Mouse (Mus musculus) CD4-positive helper T cell, adult 2 months (primary cell): ENCODE data around the gene Dnah8.

ENCODE experiments used
- DNase-seq: peaks from one replicate; pipeline ENCODE4 v3.0.0-alpha.2; 2012; ENCODE audit warnings: low read depth, missing footprints, low spot score

Dnah8 gene

DNA sequence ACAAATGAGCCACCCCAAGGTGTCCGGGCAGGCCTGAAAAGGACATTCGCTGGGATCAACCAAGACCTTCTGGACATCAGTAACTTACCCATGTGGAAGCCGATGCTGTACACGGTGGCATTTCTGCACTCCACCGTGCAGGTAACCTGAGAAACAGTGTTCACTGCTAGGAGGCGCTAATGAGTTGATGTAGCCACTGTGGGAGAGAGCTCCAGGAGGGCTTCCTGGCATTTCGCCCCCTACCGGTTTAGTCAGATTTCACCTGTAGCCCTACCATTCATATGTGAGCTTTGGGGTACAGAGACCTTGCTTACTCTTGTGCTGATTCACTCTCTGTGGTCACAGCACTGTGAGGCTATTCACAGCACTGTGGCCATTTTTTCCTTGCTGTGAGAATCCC lies 195.0 kb downstream of the Dnah8 start:
- no peak for DNase-seq

DNA sequence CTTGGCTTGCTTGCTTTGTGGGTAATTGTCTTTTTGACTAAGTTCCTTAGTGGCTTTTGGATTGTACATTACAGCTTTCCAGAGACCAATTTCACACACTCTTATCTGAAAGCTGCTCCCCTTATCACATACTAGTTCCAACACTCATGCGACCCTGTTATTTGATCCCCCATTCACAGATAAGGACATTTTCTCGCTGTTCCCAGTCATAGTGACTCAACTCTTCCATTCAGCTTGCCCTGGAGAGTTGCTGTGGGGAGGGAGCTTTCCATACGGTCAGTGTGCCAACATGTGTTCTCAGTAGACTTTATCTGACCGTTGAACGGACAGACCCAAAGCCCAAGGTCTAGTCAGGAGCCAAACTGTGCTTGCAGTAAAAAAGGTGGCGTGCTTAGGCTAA lies 197.0 kb downstream of the Dnah8 start:
- DNase-seq: no peak

DNA sequence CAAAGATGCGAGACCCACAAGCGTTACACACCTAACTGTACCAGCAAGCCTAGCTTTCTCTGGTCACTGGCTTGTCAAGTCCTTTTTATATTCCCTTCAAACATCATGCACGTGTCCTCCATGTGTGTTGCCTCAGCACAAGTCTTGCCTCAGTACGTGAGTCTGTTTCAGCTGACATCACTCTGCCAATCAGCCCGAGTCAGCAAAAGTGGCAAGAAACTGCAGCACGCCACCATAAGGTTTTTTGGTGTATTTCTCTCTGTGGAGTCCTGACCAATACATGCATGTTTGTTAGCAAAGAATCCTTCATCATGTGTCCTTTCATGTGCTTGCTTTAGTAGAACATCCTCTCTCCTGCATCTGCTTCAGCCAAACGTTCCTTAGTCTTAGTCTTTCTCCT lies 200.3 kb downstream of the Dnah8 start:
- DNase-seq: no peak

DNA sequence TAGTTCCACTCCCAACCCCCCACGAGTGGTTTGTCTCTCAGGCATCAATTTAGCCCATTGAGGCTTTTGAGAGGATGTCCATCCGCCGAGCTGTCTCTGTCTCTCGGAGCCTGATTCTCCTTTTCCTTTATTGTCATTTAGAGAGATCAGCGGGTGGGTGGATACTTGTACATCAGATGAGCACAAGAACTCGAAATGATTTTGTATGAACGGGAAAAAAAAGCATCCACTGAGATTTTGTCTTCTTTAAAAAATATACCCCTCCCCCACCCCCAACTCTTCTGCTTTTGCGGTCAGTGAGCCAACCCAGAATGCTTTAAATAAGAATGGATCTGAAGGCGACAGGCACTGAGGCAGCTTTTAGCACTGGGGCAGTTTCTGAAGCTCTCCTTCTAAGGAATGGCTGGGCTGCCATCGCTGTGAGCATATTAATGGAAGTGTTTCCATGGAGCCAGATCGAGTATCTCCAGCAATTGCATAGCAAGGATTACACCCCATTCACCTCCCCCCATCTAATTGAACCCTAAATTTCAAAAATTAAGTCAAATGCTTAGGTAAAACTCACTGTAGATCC lies 201.7 kb downstream of the Dnah8 start:
- DNase-seq: no peak

DNA sequence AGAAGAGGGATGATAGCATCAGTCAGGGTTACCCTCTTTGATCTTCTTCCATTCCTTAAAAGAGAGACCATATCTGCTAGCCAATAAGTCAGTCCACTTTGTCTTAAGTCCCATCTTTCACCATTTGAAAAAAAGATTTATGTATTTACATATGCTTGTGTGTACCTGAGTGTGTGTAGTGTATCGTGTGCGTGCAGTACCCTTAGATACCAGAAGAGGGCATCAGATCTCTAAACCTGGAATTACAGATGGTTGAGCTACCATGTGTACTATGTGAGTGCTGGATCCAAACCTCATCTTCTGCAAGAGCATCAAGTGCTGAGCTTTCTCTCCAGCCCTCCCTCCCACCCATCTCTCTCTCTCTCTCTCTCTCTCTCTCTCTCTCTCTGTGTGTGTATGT lies 207.0 kb downstream of the Dnah8 start:
- no peak for DNase-seq

DNA sequence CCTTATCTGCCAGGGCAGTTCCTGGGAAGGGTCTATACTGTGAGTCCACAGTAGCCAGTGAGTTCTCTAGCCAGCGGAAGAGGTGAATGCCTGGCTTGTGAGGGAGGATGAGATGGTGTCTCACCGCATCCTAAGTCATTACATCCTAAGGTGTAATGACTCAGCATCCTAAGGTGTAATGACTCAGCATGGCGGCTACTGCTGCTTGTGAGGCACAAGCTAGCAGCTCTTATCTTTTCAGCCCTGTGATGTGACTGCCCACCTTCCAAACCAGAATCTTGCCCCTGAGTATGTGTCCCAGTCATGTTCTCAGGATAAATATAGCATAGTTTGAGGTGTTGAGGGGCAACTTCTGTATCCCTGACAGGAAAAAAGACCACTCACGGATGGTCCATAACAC lies 211.3 kb downstream of the Dnah8 start:
- DNase-seq: no peak

DNA sequence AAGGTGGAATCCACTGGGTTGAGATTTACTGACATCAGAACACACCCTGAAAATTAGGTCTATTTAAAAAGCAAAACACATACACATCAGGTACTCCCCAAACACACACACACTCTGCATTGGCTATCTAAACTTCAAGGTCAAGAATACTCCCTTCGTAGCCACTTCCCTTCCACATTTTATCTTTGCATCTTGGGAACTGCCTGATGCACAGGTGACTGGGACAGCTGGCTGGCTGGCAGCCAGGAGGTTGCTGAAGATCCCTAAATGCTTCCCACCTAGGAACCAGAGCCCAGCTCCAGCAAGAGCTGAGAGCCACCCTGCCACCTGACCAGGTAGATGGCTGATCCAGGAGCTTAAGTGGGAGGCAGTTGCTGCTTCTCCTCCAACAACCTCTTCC lies 212.9 kb downstream of the Dnah8 start:
- no peak for DNase-seq

DNA sequence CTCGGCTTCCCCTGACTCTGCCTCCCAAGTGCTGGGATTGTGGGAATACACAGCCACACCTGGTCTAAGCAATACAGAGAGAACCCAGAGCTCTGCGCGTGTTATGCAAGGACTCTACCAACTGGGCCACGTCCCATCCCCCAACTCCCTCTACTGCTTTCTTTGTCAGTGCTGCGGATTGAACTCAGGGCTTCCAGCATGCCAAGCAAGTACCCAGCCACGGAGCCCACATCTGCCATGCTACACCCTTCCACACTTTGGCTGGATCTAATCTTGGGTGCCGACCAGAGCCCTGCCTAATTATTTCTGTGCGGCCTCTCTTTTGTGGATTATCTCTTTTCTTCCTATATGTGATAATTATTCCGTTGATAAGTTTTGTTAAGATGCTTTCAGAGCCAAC lies 215.9 kb downstream of the Dnah8 start:
- DNase-seq: no peak

DNA sequence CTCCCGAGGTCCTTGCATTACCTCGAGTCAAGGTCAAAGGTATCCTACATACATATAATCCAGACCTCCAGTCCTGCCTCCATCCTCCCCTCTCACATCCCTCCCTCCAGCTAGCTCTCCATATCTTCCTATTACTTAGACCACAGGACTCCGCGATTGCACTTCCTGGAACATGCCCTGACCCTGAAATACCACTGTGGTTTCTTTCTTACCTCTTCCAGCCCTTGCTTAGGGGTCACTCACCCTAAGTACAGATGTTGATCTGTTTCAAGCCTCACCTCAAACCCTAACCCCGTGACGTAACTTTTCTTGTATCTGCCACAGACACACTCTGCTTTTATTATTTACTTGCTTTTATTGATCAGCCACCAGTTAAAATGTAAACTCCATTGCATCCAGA lies 218.2 kb downstream of the Dnah8 start:
- DNase-seq: peak; percentile 9

DNA sequence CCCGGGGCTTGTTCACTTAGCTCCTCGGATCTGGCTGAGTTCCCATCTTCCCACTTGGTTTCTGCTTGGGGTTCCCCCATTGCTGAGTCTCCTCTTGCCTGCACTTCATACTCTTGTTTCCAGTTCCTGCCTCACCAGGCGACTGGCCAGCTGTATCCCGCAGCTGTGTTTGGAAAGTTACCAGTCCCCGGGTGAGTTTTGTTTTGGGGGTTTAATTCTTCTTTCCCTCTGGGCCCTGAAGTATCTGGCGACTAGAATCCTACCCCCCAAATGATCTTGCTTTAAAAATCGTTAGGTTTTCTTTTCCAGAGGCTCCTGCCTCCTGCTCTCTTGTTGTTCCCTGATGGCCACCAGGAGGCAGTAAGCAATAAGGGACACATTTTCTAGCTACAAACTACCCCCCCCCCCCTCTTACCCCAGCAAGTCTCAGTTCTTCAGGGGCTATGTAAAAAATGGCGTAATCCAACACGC lies 220.2 kb downstream of the Dnah8 start:
- no peak for DNase-seq

DNA sequence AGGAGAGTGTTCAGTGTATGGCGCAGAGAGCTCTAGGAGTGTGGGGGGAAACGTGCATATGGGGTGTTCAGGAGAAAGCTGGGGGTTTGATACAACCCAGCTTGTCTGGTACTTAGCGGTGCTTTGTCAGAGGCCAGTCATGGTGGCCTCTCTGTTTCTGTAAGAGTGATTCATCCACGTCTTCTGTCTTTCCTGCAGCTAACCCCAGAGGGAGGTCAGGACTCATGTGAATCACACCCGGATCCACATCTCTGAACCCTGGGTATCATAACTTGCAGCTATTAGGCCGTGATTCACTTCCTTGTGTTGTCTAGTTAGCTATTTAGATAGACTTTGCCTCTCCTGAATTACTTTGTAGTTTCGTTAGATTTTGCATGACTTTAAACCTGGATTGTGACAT lies 223.3 kb downstream of the Dnah8 start:
- no peak for DNase-seq

DNA sequence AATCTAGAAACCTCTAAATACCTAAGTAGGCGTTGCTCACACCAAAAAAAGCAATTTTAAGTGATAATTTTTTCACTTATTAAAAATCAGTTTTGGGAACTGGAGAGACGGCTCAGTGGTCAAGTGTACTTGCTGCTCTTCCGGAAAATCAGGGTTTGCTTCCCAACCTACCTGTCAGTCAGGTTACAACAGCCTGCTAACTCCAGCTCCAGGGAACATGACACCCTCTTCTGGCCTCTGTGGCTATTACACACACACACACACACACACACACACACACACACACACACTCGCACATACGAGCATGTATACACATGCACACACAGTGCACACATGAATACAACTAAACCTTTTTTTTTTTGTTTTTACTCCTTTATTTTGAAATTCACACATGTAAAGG lies 223.9 kb downstream of the Dnah8 start:
- no peak for DNase-seq

DNA sequence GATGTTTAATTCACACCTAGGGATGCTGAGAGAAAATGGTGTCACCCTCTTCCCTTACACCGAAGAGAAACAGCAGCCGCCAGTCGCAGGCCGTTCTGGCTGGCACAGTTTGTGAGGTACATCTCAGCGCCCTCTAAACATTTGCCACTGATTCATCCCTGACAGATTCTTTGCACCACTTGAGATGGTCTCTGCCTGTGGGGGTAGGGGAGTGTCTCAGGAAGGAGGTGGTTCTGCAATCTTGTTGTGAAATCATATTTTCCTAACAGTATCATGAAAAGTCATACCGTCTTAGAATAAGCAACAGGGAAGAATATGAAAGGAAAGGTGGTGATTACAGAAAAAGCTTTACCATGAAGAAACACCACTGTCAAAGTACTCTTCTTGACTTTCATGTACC lies 224.7 kb downstream of the Dnah8 start:
- DNase-seq: no peak

DNA sequence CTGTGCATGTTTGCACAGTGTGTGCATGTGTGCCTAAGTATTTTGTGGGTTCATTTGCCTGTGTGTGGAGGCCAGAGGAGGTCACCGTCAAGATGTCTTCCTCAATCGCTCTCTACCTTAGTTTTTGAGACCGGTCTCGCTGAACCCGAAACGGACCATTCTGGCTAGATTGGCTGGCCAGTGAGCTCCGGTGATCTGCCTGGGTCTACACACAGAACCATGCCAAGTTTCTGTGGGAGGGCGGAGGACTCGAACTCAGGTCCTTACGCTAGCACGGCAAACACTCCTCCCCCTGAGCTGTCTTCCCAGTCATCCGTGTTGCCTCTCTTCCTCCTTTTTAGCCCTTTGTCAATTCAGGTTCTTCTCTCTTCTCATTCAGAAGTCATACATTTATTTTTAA lies 225.7 kb downstream of the Dnah8 start:
- DNase-seq: no peak

DNA sequence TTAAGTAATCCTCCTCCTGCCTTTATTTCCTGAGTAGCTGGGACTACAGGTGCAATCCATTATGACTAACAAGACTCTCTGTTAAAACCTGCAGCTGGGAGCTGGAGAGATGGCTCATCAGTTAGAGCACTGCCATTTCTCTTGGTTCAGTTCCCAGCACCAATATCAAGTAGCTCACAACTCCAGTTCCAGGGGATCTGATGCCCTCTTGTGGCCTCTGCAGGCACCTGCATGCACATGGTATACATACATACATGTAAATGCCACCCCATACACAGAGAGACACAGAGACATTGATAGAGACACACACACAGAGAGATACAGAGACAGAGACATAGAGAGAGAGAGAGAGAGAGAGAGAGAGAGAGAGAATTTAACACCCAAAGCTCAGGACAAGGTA lies 228.2 kb downstream of the Dnah8 start:
- DNase-seq: no peak

DNA sequence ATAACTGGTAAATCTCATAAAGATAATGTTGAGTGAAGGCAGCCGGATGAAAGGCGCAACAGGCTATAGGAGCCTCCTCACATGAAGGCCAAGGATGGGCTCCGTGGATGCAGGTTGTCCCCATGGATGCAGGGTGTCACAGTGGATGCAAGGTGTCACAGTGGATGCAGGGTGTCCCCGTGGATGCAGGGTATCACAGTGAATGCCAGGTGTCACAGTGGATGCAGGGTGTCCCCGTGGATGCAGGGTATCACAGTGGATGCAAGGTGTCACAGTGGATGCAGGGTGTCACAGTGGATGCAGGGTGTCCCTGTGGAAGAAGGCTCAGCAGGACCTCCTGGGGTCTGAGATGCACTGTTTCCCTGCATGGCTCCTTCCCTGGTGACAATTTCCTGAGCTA lies 233.2 kb downstream of the Dnah8 start:
- no peak for DNase-seq

DNA sequence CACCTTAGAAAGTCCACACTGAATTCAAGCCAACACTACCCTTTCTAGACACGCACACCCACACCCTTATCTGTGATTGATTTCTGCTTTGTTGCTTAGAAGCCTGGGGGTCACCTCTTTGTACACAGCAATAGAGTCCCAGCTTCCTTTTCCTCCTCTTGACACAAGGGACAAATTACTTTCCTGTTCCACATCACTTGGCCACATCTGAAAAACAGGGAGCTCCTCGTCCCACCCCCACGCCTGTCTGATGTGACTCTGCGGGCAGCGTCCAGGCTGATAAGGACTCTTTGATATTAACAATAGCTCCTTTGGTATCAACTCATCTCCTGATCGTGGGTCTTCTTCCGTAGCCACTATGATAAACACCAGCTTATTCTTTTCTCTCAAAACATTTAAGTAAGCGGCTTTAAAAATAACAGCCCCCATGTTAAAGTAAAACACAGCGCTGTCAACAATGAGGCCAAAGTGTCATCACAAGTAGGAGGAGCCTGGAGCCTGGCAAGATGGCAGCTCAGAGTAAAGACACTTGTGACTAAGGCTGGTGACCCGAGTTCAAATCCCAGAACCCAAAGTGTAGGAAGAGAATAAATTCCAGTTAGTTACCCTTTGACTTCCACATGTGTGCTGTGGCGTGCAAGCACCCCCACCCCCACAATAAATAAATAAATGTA lies 234.6 kb downstream of the Dnah8 start:
- DNase-seq: no peak

DNA sequence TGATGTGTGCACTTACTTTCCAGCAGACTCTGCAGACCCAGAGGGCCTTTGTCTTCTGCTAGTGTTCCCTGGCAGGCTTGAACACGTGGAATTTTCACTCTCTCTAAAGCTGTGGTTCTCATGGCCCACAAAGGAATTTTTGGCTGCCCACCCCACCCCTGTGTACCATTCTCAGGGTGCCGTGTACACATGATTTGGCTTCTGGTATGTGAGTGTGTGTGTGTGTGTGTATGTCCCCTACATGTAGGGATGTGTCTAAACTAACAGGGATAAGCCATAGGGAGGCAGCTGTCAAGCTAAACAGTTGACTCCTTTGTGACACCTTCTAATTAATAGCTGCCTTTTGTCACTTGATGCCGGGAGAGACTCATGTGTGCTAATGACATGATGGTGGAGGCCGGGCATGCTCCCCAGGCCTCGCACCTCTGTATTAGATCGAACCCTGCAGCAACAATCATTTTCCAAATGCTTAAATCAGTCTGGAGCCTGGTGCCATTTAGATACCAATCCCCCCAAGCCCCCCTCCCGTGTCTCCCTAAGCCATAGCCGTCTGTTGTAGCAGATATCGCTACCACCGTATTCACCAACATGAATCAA lies 235.9 kb downstream of the Dnah8 start:
- DNase-seq: no peak

DNA sequence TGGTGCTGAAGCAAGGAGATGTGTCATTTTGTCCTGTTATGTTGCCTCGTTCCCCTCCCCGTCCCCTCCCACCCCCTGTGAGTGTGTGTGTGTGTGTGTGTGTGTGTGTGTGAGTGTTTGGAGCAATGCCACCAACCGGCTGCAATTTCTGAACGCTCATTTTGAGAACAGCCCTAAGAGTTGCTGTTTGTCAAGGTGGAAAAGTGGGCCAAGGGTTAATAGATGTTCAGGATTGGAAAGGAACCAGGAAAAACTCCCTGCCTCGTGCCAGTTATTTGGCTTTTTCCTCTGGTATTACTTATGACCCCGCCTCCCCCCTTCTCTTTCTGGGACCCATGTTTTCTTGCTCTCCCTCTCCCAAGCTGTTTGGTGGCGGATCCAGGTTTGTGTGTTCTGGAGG lies 236.5 kb downstream of the Dnah8 start:
- no peak for DNase-seq

DNA sequence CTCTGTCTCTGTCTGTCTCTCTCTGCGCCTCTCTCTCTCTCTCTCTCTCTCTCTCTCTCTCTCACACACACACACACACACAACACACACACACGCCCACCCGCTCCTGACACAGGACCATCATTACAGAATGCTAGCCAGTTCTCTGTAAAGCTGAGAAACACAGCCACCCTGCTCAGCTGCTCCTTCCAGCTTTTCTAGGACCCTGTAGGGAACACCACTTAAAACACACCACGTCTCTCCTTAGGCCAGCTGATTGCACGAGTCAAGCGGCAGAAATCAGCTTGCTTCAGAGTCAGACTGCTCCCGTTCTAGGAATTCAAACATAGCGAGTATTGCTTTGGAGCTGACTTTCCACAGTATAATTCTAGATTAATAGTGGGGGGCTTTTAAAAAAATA lies 242.1 kb downstream of the Dnah8 start:
- DNase-seq: no peak

DNA sequence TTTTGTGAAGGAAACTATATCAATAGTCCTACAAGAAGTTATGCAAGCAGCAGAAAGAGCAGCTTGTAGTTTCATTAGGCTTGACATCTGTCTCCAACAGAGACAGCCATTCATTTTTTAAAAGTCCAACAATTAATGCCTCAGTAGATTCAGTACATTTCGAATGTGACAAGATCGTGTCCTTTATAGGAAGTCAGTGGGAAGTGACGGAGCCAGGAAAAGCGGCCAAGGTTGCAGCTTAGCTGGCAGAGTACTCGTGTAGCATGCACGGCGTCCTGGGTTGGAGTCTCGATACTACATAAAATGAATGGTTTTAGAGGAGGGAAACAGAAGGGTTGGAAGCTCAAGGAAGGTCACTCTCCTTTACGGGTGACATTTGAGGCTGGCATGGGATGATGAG lies 242.8 kb downstream of the Dnah8 start:
- no peak for DNase-seq

DNA sequence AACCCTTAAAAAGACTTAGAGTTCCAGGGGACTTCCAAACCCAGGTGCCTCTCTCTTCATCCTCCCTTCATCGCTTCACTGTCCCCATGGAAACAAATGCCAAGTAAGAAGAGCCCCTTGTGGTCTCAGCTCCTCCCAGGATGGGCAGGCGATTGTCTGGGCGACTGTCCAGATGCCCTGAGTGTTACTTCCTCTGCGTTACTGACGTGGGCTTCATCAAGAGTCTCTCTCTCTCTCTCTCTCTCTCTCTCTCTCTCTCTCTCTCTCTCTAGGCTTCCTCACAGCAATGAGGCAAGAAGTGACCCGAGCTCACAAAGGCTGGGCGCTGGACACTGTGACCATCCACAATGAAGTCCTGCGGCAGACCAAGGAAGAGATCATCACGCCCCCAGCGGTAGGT lies 246.9 kb downstream of the Dnah8 start:
- DNase-seq: no peak

DNA sequence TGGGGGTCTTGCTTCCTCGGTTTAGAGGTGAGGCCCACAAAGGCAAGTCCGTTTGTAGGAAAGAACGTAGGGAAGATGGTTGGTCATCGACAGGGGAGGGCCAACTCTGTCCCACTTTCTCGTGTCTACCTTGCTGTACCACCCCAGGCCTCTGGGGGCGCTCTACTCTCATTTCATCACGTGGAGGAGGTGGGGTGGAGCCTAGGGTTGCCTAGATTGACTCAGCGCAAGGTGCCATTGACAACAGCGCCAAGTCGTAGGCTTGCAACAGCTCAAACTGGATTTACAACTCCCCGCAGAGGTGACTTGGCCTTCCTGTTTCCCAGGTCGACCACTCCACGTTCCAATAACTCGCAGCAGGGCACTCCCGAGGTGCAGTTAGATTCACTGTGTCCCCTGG lies 250.1 kb downstream of the Dnah8 start:
- DNase-seq: no peak

DNA sequence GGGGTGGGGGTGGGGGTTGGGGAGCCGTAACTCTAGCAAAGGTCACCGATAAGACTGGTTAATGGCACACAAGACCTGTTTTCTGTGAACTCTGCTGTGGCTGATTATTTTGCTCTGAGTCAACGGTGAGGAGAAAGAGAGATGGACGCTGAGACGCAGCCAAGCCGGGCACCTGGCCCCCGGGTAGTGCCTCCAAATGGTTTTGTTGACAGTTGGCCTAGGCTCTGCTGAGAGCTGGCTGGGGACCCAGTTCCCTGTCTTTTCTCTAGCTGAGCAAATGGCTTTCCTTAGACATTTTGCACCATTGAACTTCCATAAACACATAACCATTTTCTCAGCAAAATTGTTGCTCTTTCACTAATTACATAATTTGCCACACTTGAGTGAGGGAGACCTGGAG lies 253.3 kb downstream of the Dnah8 start:
- no peak for DNase-seq
